Mouse (Mus musculus): ENCODE results near the gene Hist2h3b. TPM values are rescaled to one million over a fixed set of nuclear protein-coding genes. Genes with fewer than 3 reads are reported as not detected.
"Not testable (repeated sequence)": the region's sequence is repeated elsewhere in the genome, so short reads cannot be mapped to it uniquely, and the experiment has no call there.

The Hist2h3b gene
- polyA plus RNA-seq, 1 experiment from 2014 or later = 23.1 TPM

DNA sequence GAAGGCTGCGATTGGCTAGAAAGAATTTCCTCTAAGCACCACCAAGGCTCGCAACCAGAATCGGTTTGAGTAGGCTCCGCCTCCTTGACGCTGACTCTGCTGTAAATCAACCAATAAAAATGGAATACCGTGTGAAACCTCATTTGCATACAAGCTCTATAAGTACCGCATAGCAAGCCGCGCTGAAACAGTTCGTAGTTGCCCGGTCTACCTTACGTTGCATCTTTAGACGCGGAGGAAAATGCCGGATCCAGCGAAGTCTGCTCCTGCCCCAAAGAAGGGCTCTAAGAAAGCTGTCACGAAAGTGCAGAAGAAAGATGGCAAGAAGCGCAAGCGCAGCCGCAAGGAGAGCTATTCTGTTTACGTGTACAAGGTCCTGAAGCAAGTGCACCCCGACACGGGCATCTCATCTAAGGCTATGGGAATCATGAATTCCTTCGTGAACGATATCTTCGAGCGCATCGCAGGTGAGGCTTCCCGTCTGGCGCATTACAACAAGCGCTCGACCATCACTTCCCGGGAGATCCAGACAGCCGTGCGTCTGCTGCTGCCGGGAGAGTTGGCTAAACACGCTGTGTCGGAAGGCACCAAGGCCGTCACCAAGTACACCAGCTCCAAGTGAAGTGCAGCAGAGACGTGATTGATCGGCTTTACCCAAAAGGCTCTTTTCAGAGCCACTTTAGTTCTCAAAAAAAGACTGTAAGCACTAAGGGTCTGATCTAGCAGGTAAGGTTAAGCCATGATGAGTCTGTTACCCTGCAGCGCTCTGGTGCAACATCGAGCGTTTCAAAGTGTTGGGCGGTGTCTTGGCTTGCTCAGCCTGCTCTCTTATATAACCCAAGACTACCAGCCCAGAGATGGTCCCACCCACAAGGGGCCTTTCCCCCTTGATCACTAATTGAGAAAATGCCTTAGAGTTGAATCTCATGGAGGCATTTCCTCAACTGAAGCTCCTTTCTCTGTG, 1.3 kb downstream of the Hist2h3b start, which contains the start of gene Hist2h2bb:
Hist2h2bb (plus strand) TSS at position 242 of the 964 bp plus-strand sequence.
- Histone ChIP-seq H3K27me3 (replicated peaks; ENCODE audit: control insufficient read depth, insufficient read depth, low read length) (no peaks in the 10 kb centered on the region), H3K4me1 (replicated peaks; ENCODE audit: control insufficient read depth, insufficient read depth, low read length) (peaks cover 10% of the 10 kb centered on the region), H3K36me3 (ENCODE audit: control insufficient read depth, insufficient read depth) (no peaks in the 10 kb centered on the region), H3K4me3 (replicated peaks; ENCODE audit: low read length) (peak within 1 kb of the TSS; percentile 61), H3K9me3 (ENCODE audit: control insufficient read depth, low read length) (no peaks in the 10 kb centered on the region), H3K27ac (ENCODE audit: low read length) (peak within 1 kb of the TSS; percentile 99), H3K4me2 (ENCODE audit: low read length) (peak within 1 kb of the TSS; percentile 88), H3K9ac (replicated peaks; ENCODE audit: low read depth, low read length) (peak within 1 kb of the TSS; percentile 78)
- peak; percentile 96 for ATAC-seq
- WGBS = under 1% methylated on average over 45 of the region's 45 CpGs

GRCm38 (mm10) chr3:96273591-96274465, 5.4 kb downstream of the Hist2h3b start:
- Histone ChIP-seq H3K4me3 (replicated peaks; ENCODE audit: low read length) (no peak overlapping the region), H3K27me3 (replicated peaks; ENCODE audit: control insufficient read depth, insufficient read depth, low read length) (no peaks in the 10 kb centered on the region), H3K4me2 (ENCODE audit: low read length) (no peak overlapping the region), H3K4me1 (replicated peaks; ENCODE audit: control insufficient read depth, insufficient read depth, low read length) (peaks cover 11% of the 10 kb centered on the region), H3K36me3 (ENCODE audit: control insufficient read depth, insufficient read depth) (no peaks in the 10 kb centered on the region), H3K9ac (replicated peaks; ENCODE audit: low read depth, low read length) (no peak overlapping the region), H3K27ac (ENCODE audit: low read length) (no peak overlapping the region), H3K9me3 (ENCODE audit: control insufficient read depth, low read length) (no peaks in the 10 kb centered on the region)
- WGBS = 91% methylated on average over 17 of the region's 17 CpGs
- no peak for ATAC-seq

- no peaks in the 10 kb centered on the region for H3K9me3 ChIP-seq (ENCODE audit: control insufficient read depth, low read length)
- no peaks in the 10 kb centered on the region for H3K27me3 ChIP-seq (replicated peaks; ENCODE audit: control insufficient read depth, insufficient read depth, low read length)
- 20% methylated on average over 8 of the region's 8 CpGs for WGBS
- ATAC-seq = no peak
- no peaks in the 10 kb centered on the region for H3K36me3 ChIP-seq (ENCODE audit: control insufficient read depth, insufficient read depth)
- H3K4me1 ChIP-seq (replicated peaks; ENCODE audit: control insufficient read depth, insufficient read depth, low read length) = peaks cover 8% of the 10 kb centered on the region
- H3K4me2 ChIP-seq (ENCODE audit: low read length) = peak overlapping the region; percentile 60
- H3K9ac ChIP-seq (replicated peaks; ENCODE audit: low read depth, low read length) = peak overlapping the region; percentile 69
- peak overlapping the region; percentile 61 for H3K4me3 ChIP-seq (replicated peaks; ENCODE audit: low read length)
- no peak overlapping the region for H3K27ac ChIP-seq (ENCODE audit: low read length)
These were observed 9.0 kb downstream of the Hist2h3b start for GRCm38 (mm10) chr3:96277428-96277799.

DNA sequence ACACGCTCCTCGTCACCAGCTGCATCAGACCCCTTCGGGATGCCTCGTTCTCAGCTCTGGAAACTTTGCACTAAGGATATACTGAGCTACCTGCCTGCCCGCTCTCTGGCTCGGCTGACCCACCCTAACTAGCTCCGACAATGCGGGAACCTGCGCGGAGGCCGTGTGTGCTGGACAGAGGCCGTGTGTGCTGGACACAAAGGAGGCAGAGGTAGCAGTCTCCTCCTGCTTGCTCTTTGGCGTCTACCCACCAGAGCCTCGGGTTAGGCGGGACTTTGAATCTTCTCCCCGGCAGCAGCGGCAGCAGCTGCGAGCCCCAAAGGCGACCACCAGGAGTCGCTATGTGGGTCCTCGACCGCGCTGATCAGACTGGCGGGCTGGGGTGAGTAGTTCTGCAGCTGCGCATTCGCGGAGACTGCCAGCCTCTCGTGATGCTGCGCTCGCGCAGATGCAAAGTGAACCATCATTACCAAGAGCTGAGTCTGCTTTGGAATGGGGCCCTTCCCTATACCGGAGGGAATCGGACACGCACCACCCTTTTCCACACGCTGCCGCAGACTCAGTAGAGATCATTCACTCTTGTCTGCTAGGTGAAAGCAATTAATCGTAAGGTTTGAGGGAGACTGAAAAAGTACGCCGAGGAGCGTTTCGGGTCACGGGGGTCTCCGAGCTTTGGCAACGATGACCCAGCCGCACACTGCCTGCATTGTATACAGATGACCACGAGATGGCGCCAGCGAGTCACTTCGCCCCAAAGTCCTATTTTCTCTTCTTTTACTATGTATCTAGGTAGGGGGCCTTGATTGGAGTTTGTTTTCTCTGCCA, 9.6 kb downstream of the Hist2h3b start:
- Histone ChIP-seq H3K4me3 (replicated peaks; ENCODE audit: low read length) (peak overlapping the region; percentile 61), H3K27ac (ENCODE audit: low read length) (peak overlapping the region; percentile 90), H3K4me2 (ENCODE audit: low read length) (peak overlapping the region; percentile 60), H3K9me3 (ENCODE audit: control insufficient read depth, low read length) (no peaks in the 10 kb centered on the region), H3K27me3 (replicated peaks; ENCODE audit: control insufficient read depth, insufficient read depth, low read length) (no peaks in the 10 kb centered on the region), H3K36me3 (ENCODE audit: control insufficient read depth, insufficient read depth) (no peaks in the 10 kb centered on the region), H3K4me1 (replicated peaks; ENCODE audit: control insufficient read depth, insufficient read depth, low read length) (peaks cover 8% of the 10 kb centered on the region), H3K9ac (replicated peaks; ENCODE audit: low read depth, low read length) (peak overlapping the region; percentile 69)
- under 1% methylated on average over 49 of the region's 49 CpGs for WGBS
- ATAC-seq = peak; percentile 98

DNA sequence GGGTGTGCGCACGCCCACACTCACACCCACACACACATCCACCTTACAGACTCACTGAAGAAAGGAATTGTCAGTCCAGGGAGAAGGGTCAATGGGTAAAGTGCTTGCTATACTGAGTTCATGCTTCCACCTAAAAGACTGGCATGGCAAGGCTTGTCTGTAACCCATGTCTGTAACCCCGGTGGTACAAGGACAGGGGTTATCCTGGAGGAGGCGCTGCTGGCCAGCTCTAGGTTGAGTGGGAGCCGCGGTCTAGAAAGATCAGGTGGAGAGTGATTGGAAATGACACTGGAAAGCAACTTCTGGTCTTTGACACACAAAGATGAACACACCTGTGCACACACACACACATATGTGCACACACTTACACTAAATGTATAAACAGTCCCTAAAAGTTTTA, 12.2 kb downstream of the Hist2h3b start:
- H3K27ac ChIP-seq (ENCODE audit: low read length) = no peak overlapping the region
- ATAC-seq = no peak
- H3K27me3 ChIP-seq (replicated peaks; ENCODE audit: control insufficient read depth, insufficient read depth, low read length) = peaks cover 9% of the 10 kb centered on the region; the same call in 1 of the 2 replicates
- H3K4me2 ChIP-seq (ENCODE audit: low read length) = no peak overlapping the region
- 45% methylated on average over 6 of the region's 6 CpGs for WGBS
- H3K4me1 ChIP-seq (replicated peaks; ENCODE audit: control insufficient read depth, insufficient read depth, low read length) = peaks cover 8% of the 10 kb centered on the region
- H3K36me3 ChIP-seq (ENCODE audit: control insufficient read depth, insufficient read depth) = no peaks in the 10 kb centered on the region
- no peak overlapping the region for H3K4me3 ChIP-seq (replicated peaks; ENCODE audit: low read length)
- no peak overlapping the region for H3K9ac ChIP-seq (replicated peaks; ENCODE audit: low read depth, low read length)
- no peaks in the 10 kb centered on the region for H3K9me3 ChIP-seq (ENCODE audit: control insufficient read depth, low read length)

- Histone ChIP-seq H3K27ac (ENCODE audit: low read length) (no peak overlapping the region), H3K9ac (replicated peaks; ENCODE audit: low read depth, low read length) (no peak overlapping the region), H3K4me3 (replicated peaks; ENCODE audit: low read length) (no peak overlapping the region), H3K27me3 (replicated peaks; ENCODE audit: control insufficient read depth, insufficient read depth, low read length) (peaks cover 12% of the 10 kb centered on the region; the same call in 1 of the 2 replicates), H3K4me1 (replicated peaks; ENCODE audit: control insufficient read depth, insufficient read depth, low read length) (no peaks in the 10 kb centered on the region), H3K4me2 (ENCODE audit: low read length) (no peak overlapping the region), H3K9me3 (ENCODE audit: control insufficient read depth, low read length) (no peaks in the 10 kb centered on the region), H3K36me3 (ENCODE audit: control insufficient read depth, insufficient read depth) (no peaks in the 10 kb centered on the region)
- no peak for ATAC-seq
- WGBS = 27% methylated on average over 4 of the region's 4 CpGs
These were observed 16.0 kb downstream of the Hist2h3b start for GRCm38 (mm10) chr3:96284457-96284856.

GRCm38 (mm10) chr3:96287334-96287733, 18.9 kb downstream of the Hist2h3b start:
- ATAC-seq = not testable (repeated sequence)

DNA sequence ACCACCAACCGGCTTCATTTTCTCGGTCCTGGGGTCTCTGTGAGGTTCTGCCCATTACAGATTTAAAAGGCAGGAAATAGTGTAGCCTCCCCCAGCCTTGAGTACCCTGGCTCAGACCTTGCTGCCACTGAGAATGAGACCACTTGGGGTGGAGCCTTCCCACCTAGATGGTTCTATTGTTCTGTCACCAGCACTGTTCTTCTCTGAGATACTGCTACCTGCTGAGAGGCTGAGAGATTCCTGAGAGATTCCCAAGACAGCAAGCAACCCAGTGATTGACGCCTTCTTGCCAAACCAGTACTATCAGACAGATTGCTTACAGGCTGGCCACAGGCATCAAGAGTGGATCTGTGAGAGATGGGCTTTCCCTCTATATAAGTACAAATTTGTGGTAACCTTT, 20.7 kb downstream of the Hist2h3b start:
- Histone ChIP-seq H3K4me2 (ENCODE audit: low read length) (no peak overlapping the region), H3K27ac (ENCODE audit: low read length) (no peak overlapping the region), H3K9me3 (ENCODE audit: control insufficient read depth, low read length) (no peaks in the 10 kb centered on the region), H3K27me3 (replicated peaks; ENCODE audit: control insufficient read depth, insufficient read depth, low read length) (peaks cover 10% of the 10 kb centered on the region; the same call in 1 of the 2 replicates), H3K36me3 (ENCODE audit: control insufficient read depth, insufficient read depth) (no peaks in the 10 kb centered on the region), H3K9ac (replicated peaks; ENCODE audit: low read depth, low read length) (no peak overlapping the region), H3K4me3 (replicated peaks; ENCODE audit: low read length) (no peak overlapping the region), H3K4me1 (replicated peaks; ENCODE audit: control insufficient read depth, insufficient read depth, low read length) (no peaks in the 10 kb centered on the region)
- no peak for ATAC-seq
- WGBS = 73% methylated on average over 3 of the region's 3 CpGs

More at GRCm38 (mm10) chr3:96287334-96287733, 18.9 kb downstream of the Hist2h3b start:
- 89% methylated on average over 11 of the region's 11 CpGs for whole genome bisulfite sequencing
- H3K4me3 ChIP-seq (replicated peaks; ENCODE audit: low read length); H3K4me1 ChIP-seq (replicated peaks; ENCODE audit: control insufficient read depth, insufficient read depth, low read length); H3K4me2 ChIP-seq (ENCODE audit: low read length); H3K9me3 ChIP-seq (ENCODE audit: control insufficient read depth, low read length); H3K36me3 ChIP-seq (ENCODE audit: control insufficient read depth, insufficient read depth); H3K27ac ChIP-seq (ENCODE audit: low read length); H3K9ac ChIP-seq (replicated peaks; ENCODE audit: low read depth, low read length): not testable (repeated sequence)
- peaks cover 12% of the 10 kb centered on the region; the same call in 1 of the 2 replicates for H3K27me3 ChIP-seq (replicated peaks; ENCODE audit: control insufficient read depth, insufficient read depth, low read length)
